Mouse (Mus musculus) thymus, adult 2 months (tissue): Measurements from ENCODE around the gene Gm48552.

Experiments used
- CTCF ChIP-seq: fragments of 200-500 bp; IDR thresholded peaks from 2 replicates; pipeline ENCODE4 v1.5.1; 2012; ENCODE audit warnings: mild to moderate bottlenecking, control low read depth, low read length, moderate library complexity, borderline replicate concordance; ENCODE audit not compliant: control insufficient read depth, poor library complexity, insufficient read depth; ENCODE audit errors: extremely low read depth
- POLR2A ChIP-seq: fragments of 200-500 bp; IDR thresholded peaks from 2 replicates; pipeline ENCODE4 v1.6.1; 2012; ENCODE audit warnings: mild to moderate bottlenecking, low read length, control low read depth, moderate library complexity; ENCODE audit not compliant: control insufficient read depth, poor library complexity, insufficient read depth; ENCODE audit errors: extremely low read depth

- TF ChIP-seq CTCF (no peak), POLR2A (no peak)
Observed at GRCm38 (mm10) chr10:81427804-81428506, 39.1 kb downstream of the Gm48552 start.
